Mouse (Mus musculus): ENCODE results near the gene Csrnp3.

DNA sequence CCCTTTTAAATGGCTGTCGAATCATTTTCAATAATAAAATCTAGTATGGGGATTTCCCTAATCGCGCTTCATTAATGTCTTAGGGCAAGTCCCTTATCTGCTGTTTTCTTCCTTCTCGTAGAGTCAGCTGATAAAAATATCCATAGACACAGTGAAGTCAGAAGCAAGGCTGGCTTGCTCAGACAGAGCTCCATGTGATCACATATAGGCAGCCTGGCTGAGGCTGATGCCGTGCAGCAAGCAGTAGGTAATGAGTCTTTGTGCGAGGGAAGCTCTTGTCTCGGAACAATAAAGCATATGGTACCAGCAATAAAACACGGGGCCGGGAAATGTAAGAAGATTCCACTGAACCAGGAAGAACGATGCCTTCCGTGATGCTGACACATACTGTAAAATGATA, 84.4 kb downstream of the Csrnp3 start:
- TF ChIP-seq CTCF (IDR thresholded peaks at IDR 0.05; ENCODE audit: extremely low read depth, insufficient read depth, insufficient read length, insufficient replicate concordance) (no peak), POLR2A (IDR thresholded peaks at IDR 0.05; ENCODE audit: low read depth, low read length) (no peak)

Measured in spleen, adult 2 months (tissue).